Mouse (Mus musculus) hindlimb bud, embryonic 11.5 days (tissue): ENCODE results near the gene Cdh22.

Source experiments
- DNase-seq: peaks from one replicate; pipeline ENCODE4 v3.0.0-alpha.2; 2012; ENCODE audit warnings: low read depth, low spot score; ENCODE audit errors: extremely low spot score

The Cdh22 gene

GRCm38 (mm10) chr2:165210948-165211347, 23.7 kb downstream of the Cdh22 start:
- no peak for DNase-seq

DNA sequence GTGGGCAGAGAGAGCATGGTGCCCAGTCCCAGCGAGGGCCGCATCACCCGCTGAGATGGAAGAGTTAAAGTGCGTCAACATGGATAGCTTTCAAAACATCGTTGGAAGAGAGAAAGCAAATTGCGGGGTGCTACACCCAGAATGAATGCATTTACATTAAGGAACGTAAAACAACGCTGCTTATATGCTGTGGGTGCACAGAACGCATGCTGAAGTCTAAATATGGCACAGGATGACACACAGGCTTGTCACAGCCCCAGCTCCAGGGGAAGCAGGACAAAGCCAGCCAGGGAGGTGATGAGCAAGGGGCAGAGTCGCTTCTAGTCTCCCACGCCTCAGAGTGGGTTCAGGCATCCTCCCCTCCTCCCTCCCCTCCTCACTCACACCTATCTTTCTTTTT, 27.0 kb downstream of the Cdh22 start:
- DNase-seq, result no peak

DNA sequence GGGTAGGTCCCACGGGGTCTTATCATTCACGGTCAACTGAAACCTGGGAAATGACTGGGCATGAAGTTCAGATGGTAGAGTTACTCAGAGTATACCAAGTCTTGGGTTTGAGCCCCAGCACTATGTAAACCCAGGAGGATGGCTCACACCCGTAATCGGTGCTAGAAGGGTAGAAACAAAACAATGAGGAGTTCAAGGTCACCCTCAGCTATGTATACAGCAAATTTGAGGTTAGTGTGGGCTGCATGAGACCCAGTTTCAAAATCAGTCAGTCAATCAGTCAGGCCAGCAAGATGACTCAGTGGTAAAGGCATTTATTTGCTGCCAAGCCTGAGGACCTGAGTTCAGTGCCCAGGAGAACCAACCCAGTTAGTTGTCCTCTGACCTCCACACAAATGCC, 27.6 kb downstream of the Cdh22 start:
- no peak for DNase-seq

DNA sequence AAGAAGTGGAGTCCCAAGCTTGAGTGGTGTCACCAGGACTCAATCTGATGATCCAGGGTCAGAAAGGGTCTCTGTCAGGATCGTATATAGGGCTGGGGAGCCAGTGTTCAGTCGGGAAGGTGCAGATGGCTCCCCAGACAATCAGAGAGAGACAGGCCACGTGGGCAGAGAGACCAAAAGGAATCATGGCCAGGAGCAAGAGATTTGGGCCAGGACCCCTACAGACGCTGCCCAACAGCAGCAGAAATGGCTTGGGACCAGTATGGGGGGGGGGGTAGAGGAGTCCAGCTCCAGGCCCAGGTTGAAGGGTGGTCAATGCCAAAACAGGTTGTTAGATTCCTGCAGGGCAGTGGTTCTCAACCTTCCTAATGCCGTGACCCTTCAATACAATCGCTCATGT, 29.2 kb downstream of the Cdh22 start:
- DNase-seq, result no peak

GRCm38 (mm10) chr2:165204931-165205330, 29.7 kb downstream of the Cdh22 start:
- DNase-seq, result no peak

GRCm38 (mm10) chr2:165201761-165202751, 32.6 kb downstream of the Cdh22 start:
- DNase-seq, result no peak

DNA sequence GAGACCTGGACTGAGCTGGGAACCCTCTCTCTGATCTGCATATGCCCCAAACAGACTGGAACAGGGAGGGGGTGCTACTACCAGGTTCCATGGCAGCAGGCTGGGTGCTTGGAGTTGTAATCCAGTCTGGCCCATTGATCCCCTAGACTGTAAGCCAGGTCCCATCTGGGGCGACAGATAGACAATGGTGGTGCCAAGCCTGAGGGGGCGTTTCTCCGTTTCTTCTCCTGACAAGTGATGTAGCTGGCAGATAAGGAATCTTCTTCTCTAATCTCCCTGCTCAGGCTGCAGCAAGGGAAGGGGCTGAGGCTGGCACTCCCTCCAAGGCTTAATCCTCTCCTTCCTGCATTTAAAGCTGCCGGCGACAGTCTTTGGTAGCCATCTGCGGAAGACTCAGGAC, 37.1 kb downstream of the Cdh22 start:
- DNase-seq, result no peak

- no peak for DNase-seq
Observed at GRCm38 (mm10) chr2:165195411-165196182, 39.1 kb downstream of the Cdh22 start.

GRCm38 (mm10) chr2:165191483-165191882, 43.2 kb downstream of the Cdh22 start:
- DNase-seq, result no peak

DNA sequence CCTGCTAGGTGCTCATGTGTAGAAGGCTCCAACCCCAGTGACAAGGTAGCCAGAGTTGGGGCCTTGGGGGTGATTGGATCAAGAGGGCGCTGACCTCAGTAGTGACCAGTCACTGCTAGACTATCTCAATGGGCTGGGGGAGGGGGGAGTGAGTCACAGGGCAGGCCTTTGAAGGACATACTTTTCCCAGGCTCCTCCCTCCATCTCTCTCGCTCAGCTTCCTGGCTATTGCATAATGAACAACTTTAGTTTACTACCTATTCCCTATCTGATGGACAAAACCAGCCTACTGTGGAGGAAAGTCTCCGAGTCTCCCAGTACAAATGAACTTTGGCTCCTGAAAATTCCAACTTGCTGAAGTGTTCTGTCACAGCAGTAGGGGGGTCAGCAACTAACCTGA, 45.1 kb downstream of the Cdh22 start:
- DNase-seq, result no peak

- no peak for DNase-seq
Observed at GRCm38 (mm10) chr2:165187648-165188380, 46.8 kb downstream of the Cdh22 start.

- DNase-seq, result no peak
Observed at GRCm38 (mm10) chr2:165184015-165184633, 50.5 kb downstream of the Cdh22 start.

DNA sequence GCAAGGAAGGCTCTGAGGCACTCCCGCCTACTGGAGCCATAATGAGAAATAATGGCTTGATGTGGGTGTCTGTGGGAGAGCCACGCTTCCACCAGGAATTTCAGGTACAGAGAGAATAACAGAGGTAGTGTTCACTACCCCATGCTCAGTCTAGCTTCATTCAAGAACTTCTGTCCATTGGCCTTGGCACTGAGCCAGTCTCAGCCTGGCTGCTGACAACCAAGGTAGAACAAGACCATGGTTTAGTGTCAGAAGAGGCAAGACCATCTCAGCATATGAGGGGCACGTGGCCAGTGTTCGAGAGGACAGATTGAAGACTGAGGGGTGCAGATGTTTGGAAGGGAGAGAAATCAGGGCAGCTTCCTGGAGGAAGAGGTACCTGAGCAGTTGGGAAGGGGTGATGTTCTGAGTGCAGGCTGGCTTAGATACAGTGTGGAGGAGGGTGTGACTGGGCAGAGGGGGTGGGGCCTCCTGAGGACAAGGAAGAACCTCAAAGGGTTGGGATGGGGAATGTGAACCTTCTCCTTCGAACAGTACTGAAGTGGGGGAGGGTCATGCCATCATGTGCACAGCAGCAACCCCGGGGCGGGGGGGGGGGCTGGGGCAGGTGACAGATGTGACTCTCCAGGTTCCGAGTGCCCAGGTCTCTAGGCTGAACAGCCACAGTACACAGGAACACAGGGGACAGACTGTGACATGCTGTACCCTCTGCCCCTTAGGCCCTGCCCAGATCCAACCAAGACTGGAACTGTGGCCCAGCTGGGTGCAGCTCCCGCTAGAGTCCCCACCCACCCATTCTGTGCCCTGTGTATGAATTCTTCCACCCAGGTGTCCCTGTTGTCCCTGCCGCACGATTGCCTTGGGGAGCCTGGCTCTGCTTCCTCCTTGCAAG, 52.3 kb downstream of the Cdh22 start:
- DNase-seq, result no peak

DNA sequence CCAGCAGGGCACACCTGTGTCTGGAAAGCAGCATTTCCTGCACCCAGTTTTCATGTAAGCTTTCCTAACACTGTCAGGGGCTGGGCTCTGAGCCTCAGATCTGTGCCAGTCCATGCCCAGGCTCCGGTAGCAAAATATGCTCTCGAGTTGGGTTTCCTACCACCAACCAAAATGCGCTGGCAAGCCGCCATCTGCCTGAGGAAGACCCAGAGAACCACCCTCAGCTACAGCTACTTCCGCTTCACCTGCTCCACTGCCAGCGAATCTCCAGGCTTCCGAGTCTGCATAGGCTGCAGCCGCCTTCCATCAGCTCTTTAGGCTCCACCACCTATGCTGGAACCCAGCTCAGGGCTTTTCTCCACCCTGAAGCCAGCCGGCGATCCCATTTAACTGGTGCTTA, 55.4 kb downstream of the Cdh22 start:
- no peak for DNase-seq

- DNase-seq, result no peak
Observed at GRCm38 (mm10) chr2:165176965-165177364, 57.7 kb downstream of the Cdh22 start.

GRCm38 (mm10) chr2:165166664-165167435, 67.8 kb downstream of the Cdh22 start:
- DNase-seq, result no peak

- DNase-seq, result no peak
Observed at GRCm38 (mm10) chr2:165162221-165162620, 72.4 kb downstream of the Cdh22 start.

- DNase-seq, result no peak
Observed at GRCm38 (mm10) chr2:165160466-165160865, 74.2 kb downstream of the Cdh22 start.

- peak; percentile 61 for DNase-seq
Observed at GRCm38 (mm10) chr2:165159055-165159688, 75.5 kb downstream of the Cdh22 start.
